Mouse (Mus musculus) kidney, postnatal 36 days (tissue): ENCODE data around the gene Trim66.
A peak's percentile ranks its signal among the peaks of the same experiment; 100 is the strongest.

Experiments
- DNase-seq, 2 experiments: peaks; one replicate each; pipeline ENCODE4 v3.0.0; 2021 to 2022; ENCODE audit warnings: mixed read lengths in 2 of 2

Trim66 gene

GRCm38 (mm10) chr7:109445012-109445411 is 62.9 kb downstream of the Trim66 start:
- DNase-seq = peak; percentile 23 to 68

- DNase-seq = no peak
Measured at GRCm38 (mm10) chr7:109442739-109443138, 65.2 kb downstream of the Trim66 start.

- DNase-seq = no peak
Measured at GRCm38 (mm10) chr7:109440697-109441269, 67.2 kb downstream of the Trim66 start.

GRCm38 (mm10) chr7:109438781-109439591 is 68.9 kb downstream of the Trim66 start, which contains the start of gene Stk33:
Gene Stk33, minus strand, starts transcription at chr7:109439081.
- peak; percentile 4 to 25 for DNase-seq

GRCm38 (mm10) chr7:109424422-109425159 is 83.3 kb downstream of the Trim66 start:
- DNase-seq = no peak

- DNase-seq = no peak
Measured at GRCm38 (mm10) chr7:109422803-109423202, 85.1 kb downstream of the Trim66 start.

GRCm38 (mm10) chr7:109405491-109405890 is 102.4 kb downstream of the Trim66 start:
- DNase-seq = no peak

GRCm38 (mm10) chr7:109399299-109399698 is 108.6 kb downstream of the Trim66 start:
- DNase-seq = no peak
